Mouse (Mus musculus) E14TG2a.4 (cell line): ENCODE measurements around the gene Fbxo39.

Experiments
- H3K27me3 ChIP-seq: 2 replicates; pipeline ENCODE4 v1.6.1; 2014; ENCODE audit warnings: low read length, control low read depth; ENCODE audit not compliant: insufficient read depth
- H3K36me3 ChIP-seq: 2 replicates; pipeline ENCODE4 v1.6.1; 2014; ENCODE audit warnings: low read length, control low read depth; ENCODE audit not compliant: insufficient read depth
- H3K4me1 ChIP-seq: replicated peaks from 2 replicates; pipeline ENCODE4 v1.6.1; 2014; ENCODE audit warnings: low read depth, low read length, control low read depth
- H3K4me3 ChIP-seq: replicated peaks from 2 replicates; pipeline ENCODE4 v1.5.1; 2014; ENCODE audit warnings: mild to moderate bottlenecking, low read length
- H3K9me3 ChIP-seq: 2 replicates; pipeline ENCODE4 v1.6.1; 2014; ENCODE audit warnings: low read length, control low read depth
- CTCF ChIP-seq: conservative IDR thresholded peaks from 2 replicates; pipeline ENCODE4 v1.5.1; 2014; ENCODE audit warnings: low read length
- NANOG ChIP-seq: IDR thresholded peaks from 2 replicates; pipeline ENCODE4 v1.6.1; 2014; ENCODE audit warnings: borderline replicate concordance, low read length, mixed read lengths
- POU5F1 ChIP-seq: IDR thresholded peaks from 2 replicates; pipeline ENCODE4 v1.6.1; 2014; ENCODE audit warnings: low read length, borderline replicate concordance

The Fbxo39 gene

DNA sequence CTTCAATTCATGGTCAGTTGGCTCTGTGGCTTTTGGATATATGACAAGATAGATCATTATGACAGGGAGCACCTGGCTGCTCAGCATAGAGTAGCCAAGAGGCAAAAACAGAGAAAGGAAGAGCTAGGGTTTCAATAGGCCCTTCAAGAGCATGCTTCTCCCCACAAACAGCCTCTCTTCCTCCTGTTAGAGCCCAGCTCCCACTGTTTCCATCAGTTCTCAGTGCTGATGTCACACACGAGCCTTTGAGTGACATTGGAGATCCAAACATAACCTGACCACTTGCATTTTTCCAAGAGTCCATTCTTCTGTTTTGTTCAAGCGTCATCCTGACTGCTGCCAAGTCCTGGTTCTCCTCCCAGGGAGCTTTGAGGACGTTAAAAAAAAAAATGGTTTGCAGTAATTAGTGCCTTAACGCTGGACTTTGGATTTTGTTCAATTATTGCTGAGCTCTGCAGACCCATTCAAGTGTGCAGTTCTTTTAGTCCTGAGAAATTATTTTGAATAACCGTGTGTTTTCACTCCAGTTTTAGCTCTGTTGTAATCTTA, 32.3 kb upstream of the Fbxo39 start:
- no peak overlapping the region for H3K4me3 ChIP-seq
- H3K4me1 ChIP-seq: peaks cover 37% of the 10 kb centered on the region
- TF ChIP-seq NANOG (no peak), POU5F1 (no peak), CTCF (no peak)
- no peaks in the 10 kb centered on the region for H3K27me3 ChIP-seq
- peaks cover 5% of the 10 kb centered on the region; the same call in 1 of the 2 replicates for H3K9me3 ChIP-seq
- no peaks in the 10 kb centered on the region for H3K36me3 ChIP-seq

DNA sequence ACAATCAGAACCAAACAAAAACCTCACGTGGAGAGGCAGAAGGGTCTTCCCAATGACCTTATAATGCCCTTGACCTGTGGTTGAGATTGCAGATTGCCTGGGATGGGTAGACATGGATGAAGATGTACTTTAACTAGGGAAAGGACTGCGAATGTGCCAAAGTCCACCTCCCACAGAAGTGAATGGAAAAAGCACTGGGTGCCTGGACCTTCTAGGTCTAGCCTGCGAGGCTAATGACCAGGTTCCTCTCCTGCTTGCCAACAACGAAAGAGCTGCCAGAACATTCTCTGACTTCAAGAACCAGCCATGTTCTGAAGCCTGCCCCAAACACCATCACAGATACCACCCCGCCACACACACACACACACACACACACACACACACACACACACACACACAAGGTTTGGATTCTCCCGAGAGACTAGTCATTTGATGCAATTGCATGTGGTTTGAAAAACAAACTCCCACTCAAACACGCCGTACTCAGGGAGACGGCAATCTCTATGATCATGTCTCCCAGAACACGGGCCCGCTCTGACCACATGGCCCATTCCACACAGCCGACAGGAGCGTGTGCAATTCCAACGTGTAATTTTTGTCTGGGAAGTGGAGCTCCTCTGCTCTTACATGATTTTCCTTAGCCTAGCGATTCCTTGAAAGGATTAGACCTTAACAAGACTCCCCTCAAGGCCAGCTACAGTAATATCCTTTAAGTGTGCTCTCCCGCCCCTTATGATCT, 30.6 kb upstream of the Fbxo39 start:
- Histone ChIP-seq H3K9me3 (peaks cover 5% of the 10 kb centered on the region; the same call in 1 of the 2 replicates), H3K27me3 (no peaks in the 10 kb centered on the region), H3K4me1 (peaks cover 53% of the 10 kb centered on the region), H3K4me3 (no peak overlapping the region), H3K36me3 (no peaks in the 10 kb centered on the region)
- TF ChIP-seq POU5F1 (no peak), NANOG (no peak), CTCF (no peak)

DNA sequence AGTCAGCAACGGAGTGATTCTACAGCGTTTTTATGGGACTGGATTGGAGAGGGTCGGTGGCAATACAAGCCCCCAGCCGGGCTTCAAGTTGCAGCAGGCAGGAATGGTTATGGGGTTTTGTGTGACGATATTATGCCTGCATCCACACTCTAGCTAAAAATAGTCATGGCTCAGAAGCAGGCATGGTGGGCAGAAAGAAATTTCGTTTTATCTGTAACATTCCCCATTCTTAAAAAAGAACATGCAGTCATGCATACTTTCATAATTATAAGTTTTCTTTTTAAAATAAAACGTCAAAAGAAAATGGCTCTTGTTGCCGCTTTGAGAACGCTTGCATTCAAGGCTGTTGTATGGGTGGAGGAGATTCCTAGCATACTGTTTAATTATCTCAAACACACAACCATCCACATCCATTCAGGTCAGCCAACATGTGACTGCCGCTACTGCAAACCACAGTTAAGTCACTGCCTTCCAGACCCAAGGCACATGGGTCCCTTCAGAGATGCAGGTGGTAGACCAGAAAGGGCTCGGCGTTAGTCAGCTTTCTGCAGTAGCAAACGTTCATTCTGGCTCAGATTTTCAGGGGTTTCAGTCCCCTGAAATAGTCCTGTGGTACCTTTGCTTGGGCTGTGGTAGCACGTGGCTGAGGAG, 29.6 kb upstream of the Fbxo39 start:
- TF ChIP-seq CTCF (no peak), POU5F1 (no peak), NANOG (no peak)
- H3K36me3 ChIP-seq: no peaks in the 10 kb centered on the region
- peaks cover 60% of the 10 kb centered on the region for H3K4me1 ChIP-seq
- H3K9me3 ChIP-seq: peaks cover 10% of the 10 kb centered on the region
- no peaks in the 10 kb centered on the region for H3K27me3 ChIP-seq
- no peak overlapping the region for H3K4me3 ChIP-seq

DNA sequence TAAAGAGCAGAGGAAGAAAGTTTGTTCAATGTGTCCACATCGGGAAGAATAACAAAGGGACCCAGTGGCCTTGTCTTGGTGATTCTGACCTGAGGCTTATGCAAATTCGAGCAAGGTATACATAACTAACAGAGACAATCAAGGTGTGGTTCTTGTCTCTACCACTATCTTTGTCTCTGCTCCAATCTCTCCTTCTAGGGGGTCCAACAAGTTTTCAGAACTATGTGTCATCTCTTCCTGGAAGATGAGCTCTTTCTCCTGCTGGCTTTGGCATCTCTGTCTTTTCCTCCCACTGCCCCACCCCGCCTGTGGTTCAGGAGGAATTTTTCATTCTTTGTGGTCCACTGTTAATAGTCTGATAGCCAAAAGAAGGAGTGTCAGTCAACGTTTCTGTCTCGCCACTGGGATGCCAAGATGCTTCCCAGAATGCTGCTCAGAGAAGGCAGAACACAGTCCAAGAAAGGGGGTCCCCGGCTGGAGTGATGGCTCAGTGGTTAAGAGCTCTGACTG, 28.2 kb upstream of the Fbxo39 start:
- H3K27me3 ChIP-seq: no peaks in the 10 kb centered on the region
- peaks cover 62% of the 10 kb centered on the region for H3K4me1 ChIP-seq
- no peaks in the 10 kb centered on the region for H3K36me3 ChIP-seq
- TF ChIP-seq NANOG (no peak), CTCF (no peak), POU5F1 (no peak)
- H3K4me3 ChIP-seq: 0 out of 2 replicates have a peak overlapping the region, but pooled peaks have one; percentile 17
- H3K9me3 ChIP-seq: peaks cover 18% of the 10 kb centered on the region

DNA sequence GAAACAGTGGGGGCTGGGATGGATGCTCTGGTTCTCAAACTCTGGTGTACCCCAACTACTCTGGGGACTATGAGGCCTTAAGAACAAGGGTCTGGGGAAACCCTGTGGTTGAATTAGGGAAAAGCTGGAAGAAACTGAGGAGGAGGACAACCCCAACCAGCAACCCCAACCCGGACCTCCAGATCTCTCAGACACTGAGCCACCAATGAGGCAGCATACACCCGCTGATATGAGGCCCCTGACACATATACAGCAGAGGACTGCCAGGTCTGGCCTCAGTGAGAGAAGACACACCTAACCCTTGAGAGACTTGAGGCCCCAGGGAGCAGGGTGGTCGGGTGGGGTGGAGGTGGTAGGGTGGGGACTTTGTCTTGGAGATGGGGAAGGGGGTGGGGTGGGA, 27.6 kb upstream of the Fbxo39 start:
- H3K36me3 ChIP-seq: no peaks in the 10 kb centered on the region
- peaks cover 62% of the 10 kb centered on the region for H3K4me1 ChIP-seq
- no peaks in the 10 kb centered on the region for H3K27me3 ChIP-seq
- peaks cover 21% of the 10 kb centered on the region for H3K9me3 ChIP-seq
- H3K4me3 ChIP-seq: peak overlapping the region; percentile 17; the same call in 1 of the 2 replicates
- TF ChIP-seq NANOG: no peak
- no peak for TF ChIP-seq CTCF
- TF ChIP-seq POU5F1: no peak

DNA sequence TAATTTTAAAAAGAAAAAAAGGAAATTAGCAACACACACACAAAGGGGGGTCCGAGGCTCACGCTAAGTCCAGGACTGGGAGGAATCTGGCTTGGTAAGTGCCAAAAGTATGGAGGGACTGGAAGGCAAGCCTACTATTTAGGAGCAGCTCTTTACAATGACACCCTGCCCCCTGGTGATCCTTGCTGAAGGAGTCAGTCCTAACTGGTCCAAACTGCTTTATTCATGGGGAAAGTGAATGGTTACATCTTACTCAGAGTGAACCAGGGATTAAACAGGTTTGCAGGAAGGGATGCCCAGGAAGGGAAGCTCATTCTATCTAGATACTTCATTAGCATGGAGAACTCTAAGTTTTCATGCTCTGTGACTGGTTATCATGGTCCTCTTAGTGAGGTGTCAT, 27.1 kb upstream of the Fbxo39 start:
- peaks cover 24% of the 10 kb centered on the region for H3K9me3 ChIP-seq

DNA sequence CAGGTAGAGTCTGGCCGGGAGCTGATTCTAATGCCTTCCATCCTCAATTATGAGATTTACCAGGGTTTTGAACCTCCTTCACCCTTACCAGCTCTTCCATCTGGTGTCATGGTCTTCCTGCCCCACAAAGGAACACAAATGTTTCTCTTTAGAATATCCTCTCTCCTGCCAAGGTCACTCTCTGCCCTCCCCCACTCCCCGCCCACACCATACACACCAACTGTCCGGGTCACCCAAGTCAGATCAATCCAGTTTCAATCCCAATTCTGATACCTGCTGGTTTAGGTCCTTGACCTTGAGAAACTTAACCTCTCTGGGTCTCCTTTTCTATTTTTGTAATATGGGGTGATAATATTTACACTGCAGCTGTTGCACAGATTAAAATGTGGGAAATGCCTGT, 26.7 kb upstream of the Fbxo39 start:
- H3K9me3 ChIP-seq: peaks cover 28% of the 10 kb centered on the region
- H3K36me3 ChIP-seq: no peaks in the 10 kb centered on the region
- H3K27me3 ChIP-seq: no peaks in the 10 kb centered on the region
- no peak overlapping the region; the same call in 1 of the 2 replicates for H3K4me3 ChIP-seq
- peaks cover 62% of the 10 kb centered on the region for H3K4me1 ChIP-seq
- no peak for TF ChIP-seq CTCF
- no peak for TF ChIP-seq NANOG
- TF ChIP-seq POU5F1: no peak

More for the DNA sequence above, 27.1 kb upstream of the Fbxo39 start:
- Histone ChIP-seq H3K27me3 (no peaks in the 10 kb centered on the region), H3K4me1 (peaks cover 62% of the 10 kb centered on the region), H3K4me3 (no peak overlapping the region), H3K36me3 (no peaks in the 10 kb centered on the region)
- TF ChIP-seq CTCF: no peak
- TF ChIP-seq NANOG: no peak
- no peak for TF ChIP-seq POU5F1

DNA sequence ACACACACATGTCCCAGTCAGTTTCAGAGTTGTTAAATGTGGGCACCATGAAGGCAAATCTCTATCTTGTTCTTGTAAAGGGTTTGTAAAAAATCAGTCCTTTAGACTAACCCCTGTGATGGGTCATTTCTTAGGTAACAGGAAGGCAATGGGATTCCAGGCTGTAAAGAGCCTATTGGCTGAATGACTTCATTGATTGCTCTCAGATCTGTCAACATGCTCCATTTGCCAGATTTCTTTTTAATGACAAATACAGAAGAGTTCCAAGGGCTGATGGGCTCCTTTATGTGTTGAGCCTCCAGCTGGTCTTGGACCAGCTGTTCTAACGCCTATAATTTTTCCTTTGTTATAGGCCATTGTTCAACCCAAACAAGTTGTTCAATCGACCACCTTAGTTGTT, 21.1 kb upstream of the Fbxo39 start:
- TF ChIP-seq NANOG: no peak
- no peak for TF ChIP-seq CTCF
- no peak for TF ChIP-seq POU5F1

More for the DNA sequence above, 21.1 kb upstream of the Fbxo39 start:
- Histone ChIP-seq H3K4me1 (peaks cover 18% of the 10 kb centered on the region), H3K9me3 (peaks cover 29% of the 10 kb centered on the region), H3K4me3 (no peak overlapping the region), H3K36me3 (no peaks in the 10 kb centered on the region), H3K27me3 (no peaks in the 10 kb centered on the region)
